Mouse (Mus musculus): ENCODE results near the gene C2cd5. TPM values are rescaled to one million over a fixed set of nuclear protein-coding genes. Genes with fewer than 3 reads are reported as not detected.

The C2cd5 gene
- total RNA-seq, 2 experiments from 2014 or later: 14.7 to 16.2 TPM

- DNase-seq (ENCODE audit: low spot score in 2 of 2): no peak
Observed at GRCm38 (mm10) chr6:143076461-143076860, 23.5 kb downstream of the C2cd5 start.

GRCm38 (mm10) chr6:143073914-143074313 is 26.0 kb downstream of the C2cd5 start:
- no peak for DNase-seq (ENCODE audit: low spot score in 2 of 2)

GRCm38 (mm10) chr6:143073476-143073875 is 26.5 kb downstream of the C2cd5 start:
- DNase-seq (ENCODE audit: low spot score in 2 of 2): no peak

- no peak for DNase-seq (ENCODE audit: low spot score in 2 of 2)
Observed at GRCm38 (mm10) chr6:143072412-143073014, 27.4 kb downstream of the C2cd5 start.

GRCm38 (mm10) chr6:143070736-143071135 is 29.2 kb downstream of the C2cd5 start:
- DNase-seq (ENCODE audit: low spot score in 2 of 2): no peak

- no peak for DNase-seq (ENCODE audit: low spot score in 2 of 2)
Observed at GRCm38 (mm10) chr6:143070019-143070418, 29.9 kb downstream of the C2cd5 start.

GRCm38 (mm10) chr6:143069606-143070005 is 30.3 kb downstream of the C2cd5 start:
- DNase-seq (ENCODE audit: low spot score in 2 of 2): no peak

- DNase-seq (ENCODE audit: low spot score in 2 of 2): no peak
Observed at GRCm38 (mm10) chr6:143068181-143068915, 31.6 kb downstream of the C2cd5 start.

GRCm38 (mm10) chr6:143067654-143068053 is 32.3 kb downstream of the C2cd5 start:
- no peak for DNase-seq (ENCODE audit: low spot score in 2 of 2)

GRCm38 (mm10) chr6:143066859-143067258 is 33.1 kb downstream of the C2cd5 start:
- DNase-seq (ENCODE audit: low spot score in 2 of 2): no peak

- no peak for DNase-seq (ENCODE audit: low spot score in 2 of 2)
Observed at GRCm38 (mm10) chr6:143064047-143064446, 35.9 kb downstream of the C2cd5 start.

- DNase-seq (ENCODE audit: low spot score in 2 of 2): no peak
Observed at GRCm38 (mm10) chr6:143057601-143058000, 42.3 kb downstream of the C2cd5 start.

GRCm38 (mm10) chr6:143051566-143051965 is 48.4 kb downstream of the C2cd5 start:
- no peak for DNase-seq (ENCODE audit: low spot score in 2 of 2)

GRCm38 (mm10) chr6:143049791-143050555 is 50.0 kb downstream of the C2cd5 start:
- DNase-seq (ENCODE audit: low spot score in 2 of 2): no peak

- DNase-seq (ENCODE audit: low spot score in 2 of 2): no peak
Observed at GRCm38 (mm10) chr6:143049117-143049516, 50.8 kb downstream of the C2cd5 start.

GRCm38 (mm10) chr6:143047538-143048258 is 52.2 kb downstream of the C2cd5 start:
- DNase-seq (ENCODE audit: low spot score in 2 of 2): no peak

GRCm38 (mm10) chr6:143041578-143041977 is 58.4 kb downstream of the C2cd5 start:
- DNase-seq (ENCODE audit: low spot score in 2 of 2): no peak

- DNase-seq (ENCODE audit: low spot score in 2 of 2): no peak
Observed at GRCm38 (mm10) chr6:143035261-143035660, 64.7 kb downstream of the C2cd5 start.

- DNase-seq (ENCODE audit: low spot score in 2 of 2): no peak
Observed at GRCm38 (mm10) chr6:143034503-143034902, 65.4 kb downstream of the C2cd5 start.

GRCm38 (mm10) chr6:143030521-143030920 is 69.4 kb downstream of the C2cd5 start:
- DNase-seq (ENCODE audit: low spot score in 2 of 2): no peak

- no peak for DNase-seq (ENCODE audit: low spot score in 2 of 2)
Observed at GRCm38 (mm10) chr6:143027896-143028295, 72.0 kb downstream of the C2cd5 start.
